Mouse (Mus musculus) right cerebral cortex, postnatal 10 days (tissue): ENCODE results near the gene Gng2.

ENCODE experiments used
- DNase-seq, 2 experiments: peaks; one replicate each; pipeline ENCODE4 v3.0.0; 2021; ENCODE audit warnings: low spot score in 2 of 2

Gng2 gene

DNA sequence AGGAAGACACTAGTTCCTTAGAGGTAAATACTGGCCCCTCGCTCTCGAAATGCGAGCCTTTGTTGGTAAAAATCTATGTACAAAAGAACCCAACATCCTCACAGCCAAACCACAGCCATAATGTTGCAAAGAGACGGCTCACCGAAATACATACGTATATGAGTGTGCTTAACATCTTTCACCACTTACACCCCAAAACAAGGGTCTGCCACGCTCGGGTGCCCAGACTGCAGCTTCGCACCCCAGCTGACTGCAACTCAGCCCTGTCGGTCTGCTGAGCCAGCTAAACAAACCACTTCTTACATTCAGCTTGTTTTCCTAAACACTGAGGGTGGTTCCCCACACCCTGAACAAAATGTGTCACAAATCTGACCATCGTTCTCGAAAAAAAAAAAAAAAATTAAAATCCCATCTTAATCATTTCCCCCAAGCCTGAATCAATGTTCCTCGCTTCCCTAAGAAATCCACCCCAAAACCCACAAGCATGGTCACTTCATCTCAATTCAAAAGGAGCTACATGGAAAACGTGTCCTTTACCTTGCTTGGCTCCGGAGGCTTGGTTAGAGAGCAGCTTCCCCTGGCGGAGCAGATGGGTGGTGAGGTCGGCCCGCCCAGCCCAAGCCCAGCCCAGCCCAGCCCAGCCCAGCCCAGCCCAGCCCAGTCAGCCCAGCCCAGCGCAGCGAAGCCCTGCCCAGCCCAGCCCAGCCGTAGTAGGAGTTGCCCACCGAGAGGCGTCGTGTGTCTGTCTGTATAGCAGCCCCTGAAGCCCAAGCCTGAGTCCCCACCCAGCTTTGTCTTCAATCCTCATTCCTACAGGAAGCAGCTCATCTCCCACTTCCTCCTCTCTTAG lies 781 bp downstream of the Gng2 start:
- DNase-seq = peak; percentile 88 to 89

DNA sequence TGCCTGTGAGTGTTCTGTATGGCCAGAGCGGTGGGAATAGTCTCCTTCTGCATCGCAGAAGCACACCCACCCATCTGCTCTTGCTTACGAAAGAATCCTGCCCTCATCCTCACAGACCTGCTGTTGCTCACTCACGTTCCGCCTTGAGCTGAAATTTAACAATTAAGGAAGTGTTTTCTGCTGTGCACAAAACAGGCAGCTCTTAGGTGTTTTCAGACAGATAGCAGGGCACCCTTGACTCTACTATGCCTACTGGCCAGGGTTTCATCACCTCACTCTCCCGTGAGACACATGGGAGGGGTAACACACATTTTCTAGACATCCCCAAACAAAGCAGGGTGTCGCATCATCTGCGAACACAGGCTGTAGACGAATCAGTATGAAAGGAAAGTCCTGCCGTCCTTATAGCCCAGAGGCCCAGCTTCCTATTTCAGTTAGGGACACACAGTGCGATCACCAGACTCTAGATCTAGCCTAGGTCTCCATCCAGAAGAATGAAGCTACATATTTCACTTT lies 2.4 kb downstream of the Gng2 start:
- no peak for DNase-seq

GRCm38 (mm10) chr14:19974429-19974828 lies 3.0 kb downstream of the Gng2 start:
- no peak for DNase-seq

DNA sequence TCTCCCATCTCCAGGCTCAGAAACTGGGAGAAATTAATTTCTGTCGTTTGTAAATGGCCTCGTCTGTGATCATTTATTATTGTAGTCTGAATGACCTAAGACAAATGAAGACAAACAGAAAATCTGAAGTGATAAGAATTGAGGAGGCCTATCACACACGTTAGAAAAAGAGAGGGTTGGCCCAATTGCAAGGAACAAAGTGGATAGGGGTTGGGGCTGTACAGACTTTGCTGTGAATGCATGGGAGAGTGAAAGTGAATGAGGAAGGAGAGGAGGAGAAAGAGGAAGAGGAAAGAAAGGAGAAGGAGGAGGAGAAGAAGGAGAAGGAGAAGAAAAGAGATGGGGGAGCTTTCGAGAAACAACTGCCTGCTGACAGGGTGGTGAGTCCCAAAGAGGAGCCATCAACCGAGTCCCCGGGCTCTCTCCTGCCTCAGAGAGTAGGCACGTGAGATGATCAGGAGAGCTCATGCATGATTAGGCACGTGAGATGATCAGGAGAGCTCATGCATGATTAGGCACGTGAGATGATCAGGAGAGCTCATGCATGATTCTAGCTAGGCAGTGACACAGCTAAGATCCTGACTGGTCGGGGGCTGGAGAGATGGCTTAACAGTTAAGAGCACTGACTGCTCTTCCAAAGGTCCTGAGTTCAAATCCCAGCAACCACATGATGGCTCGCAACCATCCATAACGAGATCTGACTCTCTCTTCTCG lies 5.0 kb downstream of the Gng2 start:
- DNase-seq = no peak

- DNase-seq = no peak
These were observed 6.6 kb downstream of the Gng2 start for GRCm38 (mm10) chr14:19970845-19971244.

DNA sequence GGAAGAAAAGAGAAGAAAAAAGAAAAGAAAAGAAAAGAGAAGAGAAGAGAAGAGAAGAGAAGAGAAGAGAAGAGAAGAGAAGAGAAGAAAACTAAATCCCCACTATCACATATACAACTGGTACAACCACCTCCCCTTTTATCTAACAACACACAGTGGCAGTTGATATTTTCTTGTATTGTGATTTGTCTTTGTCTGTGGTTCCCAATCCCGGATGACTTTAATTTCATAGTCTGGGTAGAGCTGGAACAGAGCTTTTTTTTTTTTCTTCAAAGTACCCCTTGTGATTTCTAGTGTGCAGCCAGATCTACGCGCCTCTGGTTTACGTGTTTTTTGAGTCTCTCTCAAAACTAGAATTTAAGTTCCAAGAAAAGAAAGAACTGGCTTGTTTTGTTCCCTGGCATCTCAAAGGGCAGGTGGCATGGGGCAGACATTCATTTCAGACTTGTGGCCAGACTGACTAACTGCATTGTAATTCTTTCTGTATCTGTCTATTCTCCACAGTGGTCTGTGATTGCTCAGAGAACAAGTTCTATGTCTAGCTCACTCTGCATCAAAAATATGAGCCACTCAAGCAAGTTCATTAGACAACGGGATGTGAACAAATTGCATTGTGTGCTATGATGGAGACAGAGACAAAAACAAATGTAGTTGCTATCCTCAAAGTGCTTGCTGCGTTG lies 7.2 kb downstream of the Gng2 start:
- DNase-seq = no peak

DNA sequence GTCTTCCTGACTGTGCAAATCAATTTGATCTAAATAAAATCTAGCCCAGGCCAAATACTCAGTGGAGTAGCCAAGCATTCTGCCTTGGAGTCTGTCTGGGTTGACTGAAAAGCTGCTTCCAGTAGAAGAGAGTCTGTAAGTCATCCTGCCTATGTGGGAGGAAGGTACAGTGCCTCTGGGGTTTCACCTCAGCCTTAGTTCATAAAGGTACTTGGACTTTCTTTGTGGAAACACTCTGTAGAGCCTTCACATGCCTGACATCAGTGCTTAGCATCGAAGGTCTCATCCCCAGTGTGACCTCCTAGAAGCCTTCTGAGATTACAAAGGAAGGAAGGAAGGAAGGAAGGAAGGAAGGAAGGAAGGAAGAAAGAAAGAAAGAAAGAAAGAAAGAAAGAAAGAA lies 7.9 kb downstream of the Gng2 start:
- DNase-seq = no peak

DNA sequence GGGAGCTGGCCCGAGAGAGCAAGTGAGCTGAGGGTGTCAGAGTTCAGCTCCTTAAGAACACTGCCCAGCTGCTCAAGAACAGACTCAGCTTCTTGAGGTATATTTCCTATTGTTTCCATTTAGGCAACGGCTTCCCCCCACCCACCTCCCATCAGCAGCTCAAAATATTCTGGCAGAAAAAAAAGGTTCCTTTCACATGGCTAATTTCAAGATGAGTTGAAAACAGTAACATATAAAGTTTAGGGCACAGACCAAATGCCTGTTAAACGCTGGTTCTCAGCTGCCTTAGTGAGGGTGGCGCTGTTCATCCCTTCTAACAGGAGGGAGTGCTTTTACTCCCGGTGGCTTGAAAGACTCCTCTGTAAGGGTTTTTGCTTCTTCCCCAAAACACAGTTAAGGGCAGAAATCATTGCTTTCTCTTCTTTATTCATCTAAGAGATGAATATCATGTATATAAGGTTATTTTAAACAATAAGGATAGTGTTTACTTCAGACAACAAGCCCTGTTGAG lies 8.4 kb downstream of the Gng2 start:
- no peak for DNase-seq

DNA sequence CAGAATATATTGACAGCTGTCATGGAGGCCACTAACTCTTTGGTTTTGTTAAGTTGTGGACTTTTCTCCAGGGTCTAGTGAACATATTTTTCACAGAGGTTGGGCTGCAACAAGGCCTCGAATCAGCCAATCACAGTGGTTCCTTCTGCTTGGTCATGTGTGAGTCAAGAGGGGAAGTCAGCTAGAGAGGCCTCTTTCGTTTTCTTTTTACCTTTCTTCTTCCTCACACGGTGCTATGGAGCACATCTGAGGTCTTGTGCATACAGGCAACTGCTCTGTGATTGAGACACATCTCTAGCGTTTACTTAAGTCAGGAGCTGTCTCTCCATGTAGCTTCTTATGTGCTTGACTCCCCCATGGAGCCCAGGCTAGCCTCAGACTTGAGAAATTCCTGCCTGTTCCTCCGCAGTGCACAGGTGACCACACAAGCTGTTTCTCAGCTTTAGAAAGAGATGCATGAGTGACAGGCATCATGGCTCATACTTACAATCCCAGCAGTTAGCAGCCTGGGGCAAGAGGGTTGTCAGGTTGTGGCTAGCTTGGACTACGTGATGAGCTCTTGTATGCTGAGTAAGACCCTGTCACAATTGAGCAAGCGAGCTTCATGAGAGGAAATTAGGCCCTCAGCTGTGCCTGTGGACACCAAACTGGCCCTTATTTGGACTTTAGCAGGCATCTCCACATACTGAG lies 9.0 kb downstream of the Gng2 start:
- DNase-seq = no peak

- no peak for DNase-seq
These were observed 9.9 kb downstream of the Gng2 start for GRCm38 (mm10) chr14:19967482-19967881.

DNA sequence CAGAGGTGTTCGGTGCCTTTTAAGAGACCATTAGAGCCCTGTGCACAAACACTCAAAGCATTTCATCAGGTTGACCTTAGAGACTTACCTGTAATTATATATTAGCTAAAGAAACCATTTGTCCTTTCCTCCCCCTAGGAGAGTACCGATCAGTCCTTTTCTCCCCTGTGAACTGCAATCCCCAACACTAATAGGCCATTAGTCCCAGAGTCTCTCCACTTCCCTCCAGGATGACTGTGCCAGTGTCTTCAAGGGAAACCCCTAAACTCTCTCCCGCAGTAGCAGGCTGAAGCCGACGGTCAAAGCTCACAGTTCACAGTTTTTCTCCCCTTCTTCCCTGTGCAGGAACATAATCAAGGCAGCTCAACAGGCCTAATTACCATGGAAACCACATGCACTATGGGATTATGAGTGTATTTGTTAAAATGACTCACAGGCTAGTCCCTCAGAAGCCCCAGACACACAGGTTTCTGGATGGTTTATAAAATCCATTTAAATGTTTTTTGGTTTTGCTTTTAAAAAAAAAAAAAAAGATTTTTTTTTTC lies 13.4 kb downstream of the Gng2 start:
- DNase-seq = no peak

- DNase-seq = no peak
These were observed 15.2 kb downstream of the Gng2 start for GRCm38 (mm10) chr14:19961924-19962915.

DNA sequence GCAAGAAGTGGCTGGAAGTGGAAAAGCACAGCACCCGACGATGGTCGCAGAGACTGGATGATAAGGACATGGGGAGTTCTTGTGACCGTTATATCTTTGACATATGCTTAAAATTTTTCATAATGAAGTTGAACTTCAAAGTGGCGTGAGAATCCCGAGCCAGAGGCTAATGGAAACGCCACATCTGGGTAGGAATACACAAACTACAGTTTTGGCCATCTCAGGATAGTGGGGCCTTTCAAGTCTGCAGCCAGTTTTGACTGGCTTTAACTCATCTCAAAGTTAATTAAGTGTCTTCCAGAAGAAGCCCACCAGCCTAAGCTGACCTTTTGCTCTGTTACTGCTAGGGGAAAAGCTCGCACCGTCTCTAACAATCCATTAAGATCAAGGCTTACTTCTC lies 17.6 kb downstream of the Gng2 start:
- DNase-seq = no peak

DNA sequence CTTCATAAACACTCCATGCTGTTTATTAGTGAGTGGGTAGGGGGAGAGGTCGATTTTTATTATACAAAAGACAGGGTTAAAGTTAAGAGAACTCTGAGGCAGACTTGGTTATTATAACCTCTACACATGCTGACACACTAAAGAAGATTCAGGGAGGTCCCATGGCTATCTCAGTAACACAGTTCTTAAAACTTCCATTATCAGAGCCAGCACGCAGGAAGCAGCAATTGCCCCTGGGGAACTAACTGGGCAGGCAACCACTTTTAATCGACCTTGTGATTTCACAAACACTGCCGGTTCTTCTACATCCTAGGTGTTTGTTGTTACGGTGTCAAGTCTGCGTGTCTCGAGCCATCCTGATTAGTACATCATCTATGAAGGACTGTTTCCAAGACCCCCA lies 22.4 kb downstream of the Gng2 start:
- DNase-seq = no peak

GRCm38 (mm10) chr14:19950812-19951211 lies 26.6 kb downstream of the Gng2 start:
- no peak for DNase-seq

DNA sequence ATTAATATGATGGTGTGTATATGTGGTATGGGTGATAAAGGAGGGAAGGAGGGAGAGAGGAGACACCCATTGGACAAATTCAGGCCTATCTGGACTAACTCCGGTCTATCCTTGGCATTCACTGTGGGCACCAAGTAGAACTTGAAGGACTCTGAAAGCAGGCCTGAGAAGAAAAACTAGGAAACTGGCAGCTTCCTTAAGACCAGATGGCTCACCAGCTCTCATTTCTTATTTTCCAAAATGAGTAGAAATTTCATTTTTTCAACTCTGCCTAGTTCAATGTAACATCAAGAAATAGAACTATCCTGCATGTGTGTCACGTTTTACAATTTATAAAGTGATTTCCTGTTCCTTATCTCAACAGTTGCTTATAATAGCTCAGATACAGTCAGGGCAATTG lies 28.0 kb downstream of the Gng2 start:
- DNase-seq = no peak

DNA sequence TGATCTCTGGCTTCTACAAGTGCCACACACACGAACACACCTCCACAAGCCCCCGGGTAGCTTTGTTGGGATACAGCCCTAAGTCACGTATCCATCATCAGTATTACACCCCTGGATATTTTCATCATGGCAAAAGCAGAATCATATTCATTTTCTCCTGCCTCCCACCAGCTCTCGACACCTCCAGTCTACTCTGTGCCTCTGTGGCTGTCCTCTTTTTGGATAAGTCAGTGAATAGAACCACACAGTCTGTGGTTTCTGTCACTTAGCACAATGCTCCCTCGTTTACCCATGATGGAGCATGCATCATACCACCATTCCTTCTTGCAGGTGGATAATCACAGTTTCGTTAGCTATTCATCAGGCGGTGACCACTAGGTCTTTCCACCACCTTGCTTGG lies 31.2 kb downstream of the Gng2 start:
- no peak for DNase-seq

DNA sequence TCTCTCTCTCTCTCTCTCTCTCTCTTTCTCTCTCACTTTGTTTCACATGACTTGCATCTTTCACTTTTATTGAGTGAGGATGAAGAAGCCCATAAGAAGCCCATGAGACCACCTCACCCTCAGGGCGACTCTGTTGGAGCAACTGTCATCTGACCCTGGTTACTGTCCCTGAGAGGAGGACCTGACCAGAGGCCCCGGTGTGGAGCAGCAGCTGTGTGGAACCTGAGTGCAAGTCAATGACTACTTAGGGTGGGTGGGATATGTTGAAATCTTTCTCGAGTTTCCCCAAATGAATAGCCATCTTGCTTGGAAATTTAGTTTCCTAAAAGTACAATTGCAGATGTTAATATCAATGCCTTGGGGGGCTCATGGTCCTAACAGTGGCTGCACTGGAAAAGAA lies 34.7 kb downstream of the Gng2 start:
- no peak for DNase-seq

DNA sequence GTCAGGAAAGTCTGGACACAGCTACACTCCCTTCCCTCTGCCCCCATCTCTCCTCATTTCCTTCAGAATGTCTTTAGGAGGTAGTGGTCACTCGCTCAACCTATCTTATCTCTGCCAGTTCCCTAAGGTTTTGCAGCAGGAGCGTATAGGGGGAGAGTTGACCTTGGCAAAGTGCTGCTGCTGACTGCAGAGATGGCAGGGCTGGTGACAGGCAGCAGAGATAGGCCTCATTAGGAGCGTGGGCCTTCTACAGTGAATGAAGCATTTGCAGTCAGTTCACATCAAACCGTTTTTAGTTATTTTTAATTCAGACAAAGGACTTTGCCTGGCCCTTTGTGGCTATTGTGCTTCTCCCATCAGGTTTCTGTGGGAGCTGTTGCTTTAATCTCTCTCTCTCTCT lies 35.1 kb downstream of the Gng2 start:
- DNase-seq = no peak

- no peak for DNase-seq
These were observed 37.4 kb downstream of the Gng2 start for GRCm38 (mm10) chr14:19940066-19940465.
